Mouse (Mus musculus): Measurements from ENCODE around the gene Dnah6. TPM values are rescaled to one million over a fixed set of nuclear protein-coding genes. Genes with fewer than 3 reads are reported as not detected.

Dnah6 gene
- polyA plus RNA-seq, 1 experiment from 2014 or later: 0.08 TPM

DNA sequence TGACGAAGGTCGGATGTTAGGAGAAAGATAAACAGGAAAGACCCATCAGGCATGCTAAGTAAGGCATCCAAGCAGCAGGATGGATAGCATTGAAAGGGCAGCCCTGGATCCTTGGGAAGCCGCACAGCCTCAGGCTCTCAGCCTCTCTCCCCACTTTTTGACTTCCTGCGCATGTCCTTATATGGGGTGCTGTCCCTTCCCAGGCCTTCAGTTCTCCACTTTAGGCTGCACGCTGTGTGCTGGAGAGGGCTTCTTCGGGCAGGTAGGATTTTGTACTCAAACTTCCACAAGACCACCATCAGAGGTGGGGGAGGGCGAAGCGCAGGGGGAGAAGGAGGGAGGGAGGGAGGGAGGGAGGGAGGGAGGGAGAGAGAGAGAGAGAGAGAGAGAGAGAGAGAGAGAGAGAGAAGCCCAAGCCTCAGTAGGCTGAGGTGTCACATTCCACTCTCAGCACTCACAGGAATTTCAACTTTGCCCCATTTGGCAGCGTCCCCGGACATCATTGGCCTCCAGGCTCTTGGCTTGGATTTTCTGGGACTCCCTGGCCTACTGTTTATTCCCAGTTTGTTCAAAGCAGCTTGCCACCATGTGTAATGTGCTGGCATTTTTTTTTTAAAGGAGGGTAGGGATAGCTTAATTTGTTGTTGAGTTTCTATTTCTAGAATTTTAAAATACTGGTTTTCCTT lies 1.5 kb upstream of the Dnah6 start:
- 9% methylated on average over 9 of the region's 10 CpGs for WGBS
- H3K9me3 ChIP-seq: no peaks in the 10 kb centered on the region
- peak overlapping the region; percentile 45 for H3K4me2 ChIP-seq (replicated peaks)
- H3K36me3 ChIP-seq: no peaks in the 10 kb centered on the region
- no peak overlapping the region for H3K4me3 ChIP-seq (replicated peaks)
- peak; percentile 64 for ATAC-seq
- H3K4me1 ChIP-seq (replicated peaks): 0 out of 2 replicates have a peak, but pooled peaks cover 3% of the 10 kb centered on the region
- no peak overlapping the region for H3K9ac ChIP-seq
- H3K27me3 ChIP-seq (replicated peaks): no peaks in the 10 kb centered on the region
- peak overlapping the region; percentile 40; the same call in 1 of the 2 replicates for H3K27ac ChIP-seq

DNA sequence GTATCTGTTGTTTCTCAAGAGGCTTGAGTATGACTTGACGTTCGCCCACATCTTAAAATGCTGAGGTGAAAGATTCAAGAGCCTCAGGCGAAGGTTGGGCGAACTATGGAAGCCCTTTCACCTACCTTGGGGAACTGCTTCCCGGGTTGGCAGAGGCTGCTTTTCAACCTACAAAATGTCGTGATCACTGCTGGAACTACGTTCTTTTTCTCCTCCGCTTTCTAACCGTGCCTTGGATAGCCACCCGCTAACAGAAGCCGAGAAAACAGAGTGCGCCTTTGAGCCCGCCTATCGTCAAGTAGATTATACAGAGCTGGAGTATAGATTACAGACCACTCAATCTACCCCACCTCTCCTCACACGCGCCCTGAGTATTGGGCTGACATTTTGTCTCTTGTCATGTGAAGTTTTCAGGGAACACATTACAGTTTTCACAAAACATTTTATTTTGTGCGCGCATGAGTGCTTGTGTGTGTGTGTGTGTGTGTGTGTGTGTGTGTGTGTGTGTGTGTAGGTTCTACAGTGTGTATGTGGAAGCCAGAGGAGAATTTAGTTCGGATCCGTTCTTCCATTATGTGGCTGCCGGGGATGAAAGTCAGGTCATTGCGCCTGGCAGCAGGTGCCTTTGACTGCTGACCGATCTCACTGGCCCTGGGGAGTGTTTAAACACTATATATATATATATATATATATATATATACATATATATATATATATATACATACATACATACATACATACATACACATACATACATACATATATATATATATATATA lies 696 bp upstream of the Dnah6 start:
- WGBS: 32% methylated on average over 23 of the region's 23 CpGs
- H3K4me3 ChIP-seq (replicated peaks): peak overlapping the region; percentile 33
- peak overlapping the region; percentile 23; the same call in 1 of the 2 replicates for H3K9ac ChIP-seq
- H3K36me3 ChIP-seq: no peaks in the 10 kb centered on the region
- H3K4me2 ChIP-seq (replicated peaks): peak overlapping the region; percentile 70
- H3K9me3 ChIP-seq: no peaks in the 10 kb centered on the region
- no peaks in the 10 kb centered on the region for H3K27me3 ChIP-seq (replicated peaks)
- 0 out of 2 replicates have a peak, but pooled peaks cover 3% of the 10 kb centered on the region for H3K4me1 ChIP-seq (replicated peaks)
- peak overlapping the region; percentile 76 for H3K27ac ChIP-seq
- peak; percentile 67 for ATAC-seq

DNA sequence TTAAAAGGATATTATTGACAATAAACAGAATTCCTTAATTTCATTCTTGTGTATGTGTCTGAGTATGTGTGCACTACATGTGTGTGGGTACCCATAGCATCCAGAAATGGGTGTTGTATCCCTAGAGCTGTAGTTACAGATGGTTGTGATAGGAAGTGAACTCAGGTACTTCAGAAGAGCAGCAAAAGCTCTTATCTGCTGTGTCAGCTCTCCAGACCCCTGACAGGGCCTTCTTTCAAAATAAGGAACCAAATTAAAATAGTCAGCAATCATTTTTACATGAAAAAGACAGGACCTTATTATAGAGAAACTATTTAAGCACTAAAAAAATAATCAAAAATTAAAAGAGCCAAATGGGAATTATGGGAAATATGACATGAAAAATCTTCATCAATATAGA lies 9.8 kb downstream of the Dnah6 start:
- H3K36me3 ChIP-seq: no peaks in the 10 kb centered on the region
- H3K4me1 ChIP-seq (replicated peaks): no peaks in the 10 kb centered on the region
- no peak for ATAC-seq
- no peak overlapping the region for H3K4me3 ChIP-seq (replicated peaks)
- H3K4me2 ChIP-seq (replicated peaks): no peak overlapping the region
- no peak overlapping the region for H3K9ac ChIP-seq
- no peak overlapping the region for H3K27ac ChIP-seq
- H3K27me3 ChIP-seq (replicated peaks): no peaks in the 10 kb centered on the region
- no peaks in the 10 kb centered on the region for H3K9me3 ChIP-seq

DNA sequence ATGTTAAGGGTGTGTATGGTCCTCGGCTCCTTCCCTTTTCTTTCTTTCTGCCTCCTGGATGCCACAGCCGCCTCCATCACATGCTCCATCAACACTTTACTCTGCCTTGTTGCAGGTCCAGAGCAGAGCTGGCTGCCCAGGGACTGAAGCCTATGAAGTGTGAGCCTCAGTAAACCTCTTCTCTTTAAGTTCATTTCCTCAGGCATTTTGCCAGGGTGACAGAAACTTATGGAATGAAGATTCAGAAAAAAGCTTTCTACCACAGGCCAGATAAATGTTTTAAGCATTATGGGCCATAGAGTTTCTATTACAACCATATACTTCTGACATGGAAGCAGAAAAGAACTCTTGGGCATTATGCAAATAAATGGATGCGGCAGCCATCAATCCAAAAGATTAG lies 10.4 kb downstream of the Dnah6 start:
- 84% methylated on average over 3 of the region's 3 CpGs for WGBS
- Histone ChIP-seq H3K4me1 (replicated peaks) (no peaks in the 10 kb centered on the region), H3K27ac (no peak overlapping the region), H3K4me3 (replicated peaks) (no peak overlapping the region), H3K4me2 (replicated peaks) (no peak overlapping the region), H3K36me3 (no peaks in the 10 kb centered on the region), H3K27me3 (replicated peaks) (no peaks in the 10 kb centered on the region), H3K9ac (no peak overlapping the region), H3K9me3 (no peaks in the 10 kb centered on the region)
- no peak for ATAC-seq

DNA sequence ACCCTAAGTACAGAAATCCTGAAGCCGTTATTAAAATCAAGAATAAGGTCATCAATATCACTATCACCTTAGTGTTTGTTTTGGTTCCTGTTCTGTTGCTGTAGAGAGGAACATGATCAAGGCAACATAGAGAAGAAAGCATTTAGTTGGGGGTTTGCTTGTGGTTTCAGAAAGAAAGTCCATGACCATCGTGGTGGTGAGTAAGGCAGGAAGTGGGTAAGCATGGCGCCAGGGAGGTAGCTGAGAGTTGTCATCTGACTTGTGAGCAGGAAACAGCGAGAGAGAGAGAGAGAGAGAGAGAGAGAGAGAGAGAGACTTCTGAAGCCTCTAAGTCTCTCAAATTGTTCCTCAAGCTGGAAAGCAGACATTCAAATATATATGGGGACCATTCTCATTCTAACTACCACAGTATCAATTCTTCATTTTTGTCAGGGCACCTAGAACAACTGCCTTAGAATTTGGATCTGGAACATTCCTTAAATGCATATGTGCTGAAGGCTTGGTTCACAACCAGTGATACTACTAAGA lies 10.9 kb downstream of the Dnah6 start:
- Histone ChIP-seq H3K27ac (no peak overlapping the region), H3K36me3 (no peaks in the 10 kb centered on the region), H3K27me3 (replicated peaks) (no peaks in the 10 kb centered on the region), H3K4me1 (replicated peaks) (no peaks in the 10 kb centered on the region), H3K9me3 (no peaks in the 10 kb centered on the region), H3K9ac (no peak overlapping the region), H3K4me2 (replicated peaks) (no peak overlapping the region), H3K4me3 (replicated peaks) (no peak overlapping the region)
- no peak for ATAC-seq
- WGBS: 74% methylated on average over 4 of the region's 4 CpGs

DNA sequence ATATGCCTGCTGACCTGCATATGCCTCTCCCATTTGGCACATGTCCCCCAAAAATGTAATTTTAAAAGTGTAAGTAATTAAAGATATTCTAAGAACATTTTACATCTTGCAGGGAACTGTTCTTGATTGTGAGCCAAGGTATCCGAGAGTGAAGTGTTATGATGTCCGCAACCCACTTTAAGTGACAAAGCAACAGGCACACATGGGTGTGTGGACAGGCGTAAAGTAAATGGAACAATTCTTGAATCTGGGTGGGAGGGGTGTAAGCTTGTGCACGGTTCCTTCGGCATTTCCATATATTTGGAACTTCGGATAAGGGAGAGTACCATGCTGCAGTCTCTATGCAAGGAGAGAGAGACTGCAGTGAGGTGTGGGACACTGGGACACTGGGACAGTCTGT lies 11.9 kb downstream of the Dnah6 start:
- Histone ChIP-seq H3K9ac (no peak overlapping the region), H3K4me3 (replicated peaks) (no peak overlapping the region), H3K36me3 (no peaks in the 10 kb centered on the region), H3K27me3 (replicated peaks) (no peaks in the 10 kb centered on the region), H3K9me3 (no peaks in the 10 kb centered on the region), H3K4me1 (replicated peaks) (no peaks in the 10 kb centered on the region), H3K4me2 (replicated peaks) (no peak overlapping the region), H3K27ac (no peak overlapping the region)
- no peak for ATAC-seq
- WGBS: 92% methylated on average over 6 of the region's 6 CpGs

DNA sequence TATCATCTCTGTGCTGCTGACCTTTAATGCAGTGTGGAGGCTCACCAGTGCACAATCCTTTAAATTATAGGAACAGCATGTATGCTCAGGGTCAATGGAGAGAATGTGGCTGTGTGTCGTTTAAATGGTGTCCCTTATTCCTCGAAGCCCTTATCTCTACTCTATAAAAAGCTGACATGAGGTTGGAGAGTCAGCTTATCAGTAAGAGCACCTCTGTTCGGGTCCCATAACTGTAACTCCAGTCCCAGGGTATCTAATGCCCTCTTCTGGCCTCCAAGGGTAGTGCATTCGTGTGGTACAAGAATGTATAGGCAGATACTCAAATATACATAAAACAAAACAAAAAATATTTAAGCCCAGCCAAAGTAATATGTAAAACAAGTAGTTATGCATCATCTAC lies 16.5 kb downstream of the Dnah6 start:
- ATAC-seq: no peak
- H3K9ac ChIP-seq: no peak overlapping the region
- no peaks in the 10 kb centered on the region for H3K4me1 ChIP-seq (replicated peaks)
- H3K4me3 ChIP-seq (replicated peaks): no peak overlapping the region
- H3K9me3 ChIP-seq: no peaks in the 10 kb centered on the region
- H3K27ac ChIP-seq: no peak overlapping the region
- H3K36me3 ChIP-seq: no peaks in the 10 kb centered on the region
- no peaks in the 10 kb centered on the region for H3K27me3 ChIP-seq (replicated peaks)
- WGBS: 72% methylated on average over 4 of the region's 4 CpGs
- H3K4me2 ChIP-seq (replicated peaks): no peak overlapping the region

DNA sequence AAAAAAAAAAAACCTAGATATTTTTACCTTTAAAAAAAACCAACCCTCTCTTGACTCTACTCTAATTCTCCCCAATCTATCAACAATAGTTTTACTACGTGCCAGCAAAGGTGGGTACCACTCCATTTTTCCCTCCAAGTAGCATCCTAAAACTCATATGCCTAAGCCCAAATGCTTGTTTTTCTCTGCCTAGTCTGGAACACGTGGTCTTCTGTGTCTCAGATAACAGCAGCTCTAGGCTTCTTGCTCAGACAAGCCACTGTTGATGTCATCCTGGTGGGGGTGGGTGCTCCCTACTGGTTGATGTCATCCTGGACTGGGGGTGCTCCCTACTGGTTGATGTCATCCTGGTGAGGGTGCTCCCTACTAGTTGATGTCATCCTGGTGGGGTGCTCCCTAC lies 17.7 kb downstream of the Dnah6 start:
- no peak for ATAC-seq
- Histone ChIP-seq H3K27ac (no peak overlapping the region), H3K9ac (no peak overlapping the region), H3K27me3 (replicated peaks) (no peaks in the 10 kb centered on the region), H3K4me1 (replicated peaks) (no peaks in the 10 kb centered on the region), H3K9me3 (no peaks in the 10 kb centered on the region), H3K4me3 (replicated peaks) (no peak overlapping the region), H3K4me2 (replicated peaks) (no peak overlapping the region), H3K36me3 (no peaks in the 10 kb centered on the region)
- 71% methylated on average over 2 of the region's 2 CpGs for WGBS

DNA sequence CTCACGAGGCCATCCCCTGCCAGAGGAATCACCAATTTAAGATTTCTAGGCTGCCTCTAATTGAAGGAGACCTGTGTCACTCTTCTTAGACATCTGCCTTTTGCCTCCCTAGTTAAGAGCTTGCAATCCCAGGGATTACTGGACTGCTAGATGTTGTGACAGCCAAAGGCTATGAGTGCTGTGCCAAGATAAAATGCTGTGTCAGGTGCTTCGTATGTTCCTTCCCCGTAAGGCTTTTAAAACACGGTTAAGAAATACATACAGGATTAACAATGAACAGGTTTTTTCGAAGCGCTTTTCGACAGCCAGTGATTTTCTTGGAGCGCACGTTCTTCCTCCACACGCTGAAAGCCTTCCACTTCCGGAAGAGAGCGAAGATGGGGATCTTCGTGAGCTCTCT lies 26.2 kb downstream of the Dnah6 start:
- H3K27ac ChIP-seq: no peak overlapping the region
- H3K36me3 ChIP-seq: no peaks in the 10 kb centered on the region
- no peaks in the 10 kb centered on the region for H3K4me1 ChIP-seq (replicated peaks)
- no peaks in the 10 kb centered on the region for H3K9me3 ChIP-seq
- WGBS: 90% methylated on average over 13 of the region's 13 CpGs
- H3K4me3 ChIP-seq (replicated peaks): no peak overlapping the region
- ATAC-seq: no peak
- no peaks in the 10 kb centered on the region for H3K27me3 ChIP-seq (replicated peaks)
- no peak overlapping the region for H3K9ac ChIP-seq
- no peak overlapping the region for H3K4me2 ChIP-seq (replicated peaks)

DNA sequence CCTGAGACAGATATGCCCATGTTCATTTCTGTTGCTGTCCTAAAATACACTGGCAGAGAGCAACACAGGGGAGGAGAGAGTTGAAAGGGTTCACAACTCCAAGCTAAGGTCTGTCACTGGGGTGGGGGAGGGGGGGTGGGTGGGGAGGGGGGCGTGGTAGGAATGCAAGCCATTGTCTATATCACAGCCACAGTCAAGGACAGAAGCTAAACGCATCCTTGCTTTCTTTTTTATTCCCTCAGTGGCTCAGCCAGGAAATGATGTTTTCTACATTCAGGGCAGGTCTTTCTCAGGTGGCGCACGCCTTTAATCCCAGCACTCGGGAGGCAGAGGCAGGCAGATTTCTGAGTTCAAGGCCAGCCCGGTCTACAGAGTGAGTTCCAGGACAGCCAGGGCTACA lies 30.7 kb downstream of the Dnah6 start:
- Histone ChIP-seq H3K4me1 (replicated peaks) (no peaks in the 10 kb centered on the region), H3K27me3 (replicated peaks) (no peaks in the 10 kb centered on the region), H3K9me3 (no peaks in the 10 kb centered on the region), H3K36me3 (no peaks in the 10 kb centered on the region), H3K27ac (no peak overlapping the region), H3K4me3 (replicated peaks) (no peak overlapping the region), H3K4me2 (replicated peaks) (no peak overlapping the region), H3K9ac (no peak overlapping the region)
- ATAC-seq: no peak
- 80% methylated on average over 6 of the region's 6 CpGs for WGBS

DNA sequence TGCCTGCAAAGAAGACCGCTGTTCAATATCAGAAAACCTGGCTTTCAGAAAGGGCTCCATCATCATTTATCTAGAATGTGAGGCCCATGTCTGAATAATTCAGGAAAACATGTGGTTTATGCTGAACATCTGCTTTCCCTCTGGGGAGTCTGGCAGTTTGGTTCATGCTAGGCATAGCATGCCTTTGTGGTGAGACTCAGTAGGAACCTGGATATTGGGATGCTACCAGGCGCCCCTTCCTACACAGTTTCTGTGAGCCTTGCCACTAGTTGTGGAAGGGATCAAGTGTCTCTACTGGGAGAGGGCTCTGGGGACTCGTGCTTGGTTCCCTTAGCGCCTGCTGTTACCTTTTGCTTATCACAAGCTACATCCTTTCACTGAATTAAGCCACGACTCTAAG lies 37.2 kb downstream of the Dnah6 start:
- no peaks in the 10 kb centered on the region for H3K36me3 ChIP-seq
- H3K27me3 ChIP-seq (replicated peaks): no peaks in the 10 kb centered on the region
- H3K27ac ChIP-seq: no peak overlapping the region
- ATAC-seq: no peak
- H3K9me3 ChIP-seq: no peaks in the 10 kb centered on the region
- H3K4me2 ChIP-seq (replicated peaks): no peak overlapping the region
- H3K4me3 ChIP-seq (replicated peaks): no peak overlapping the region
- no peak overlapping the region for H3K9ac ChIP-seq
- 68% methylated on average over 5 of the region's 5 CpGs for WGBS
- no peaks in the 10 kb centered on the region for H3K4me1 ChIP-seq (replicated peaks)

DNA sequence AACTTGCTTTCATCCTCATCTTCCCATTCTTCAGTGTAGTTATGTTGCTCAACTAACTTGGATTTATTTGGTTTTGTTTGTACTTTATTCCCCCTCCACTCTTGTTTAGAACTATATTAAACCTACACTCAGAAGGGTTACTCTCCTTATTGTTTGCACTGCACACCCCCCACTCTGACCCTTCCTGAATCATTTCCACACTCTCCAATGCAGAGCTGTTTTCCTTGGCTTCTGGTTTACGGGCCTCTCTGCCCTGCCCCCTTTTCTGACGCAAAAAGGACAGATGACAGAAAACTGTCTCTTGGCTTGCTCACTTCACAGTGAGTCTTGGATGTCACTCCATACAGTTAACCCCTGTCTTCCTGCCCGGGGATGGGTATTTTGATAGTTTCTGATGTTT lies 38.5 kb downstream of the Dnah6 start:
- H3K4me3 ChIP-seq (replicated peaks): no peak overlapping the region
- H3K36me3 ChIP-seq: no peaks in the 10 kb centered on the region
- no peak overlapping the region for H3K27ac ChIP-seq
- no peak overlapping the region for H3K9ac ChIP-seq
- no peak overlapping the region for H3K4me2 ChIP-seq (replicated peaks)
- H3K4me1 ChIP-seq (replicated peaks): no peaks in the 10 kb centered on the region
- 40% methylated on average over 3 of the region's 3 CpGs for WGBS
- ATAC-seq: no peak
- no peaks in the 10 kb centered on the region for H3K9me3 ChIP-seq
- H3K27me3 ChIP-seq (replicated peaks): no peaks in the 10 kb centered on the region

DNA sequence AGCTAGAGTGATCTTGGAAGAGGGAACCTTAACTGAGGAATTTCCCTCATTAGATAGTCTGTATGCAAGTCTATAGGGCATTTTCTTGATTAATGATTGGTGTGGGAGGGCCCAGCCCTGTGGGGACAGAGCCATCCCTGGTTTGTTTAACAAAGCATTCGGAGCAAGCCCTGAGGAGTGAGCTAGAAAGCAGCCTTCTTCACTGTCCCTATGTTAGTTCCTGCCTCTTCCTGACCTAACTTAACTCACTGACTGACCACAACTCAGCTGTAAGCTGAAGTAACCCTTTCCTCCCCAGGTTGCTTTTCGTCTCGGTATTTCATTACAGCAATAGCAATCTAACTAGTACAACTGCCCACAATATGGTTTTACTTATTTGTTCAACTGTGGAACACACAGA lies 39.0 kb downstream of the Dnah6 start:
- Histone ChIP-seq H3K4me1 (replicated peaks) (no peaks in the 10 kb centered on the region), H3K27me3 (replicated peaks) (no peaks in the 10 kb centered on the region), H3K36me3 (no peaks in the 10 kb centered on the region), H3K4me2 (replicated peaks) (no peak overlapping the region), H3K9ac (no peak overlapping the region), H3K4me3 (replicated peaks) (no peak overlapping the region), H3K9me3 (no peaks in the 10 kb centered on the region), H3K27ac (no peak overlapping the region)
- WGBS: 26% methylated on average over 3 of the region's 3 CpGs
- no peak for ATAC-seq

All from intestine, embryonic 15.5 days (tissue).